Mouse (Mus musculus): ENCODE results near the gene Pgpep1. TPM values are rescaled to one million over a fixed set of nuclear protein-coding genes. Genes with fewer than 3 reads are reported as not detected.

The Pgpep1 gene
- polyA plus RNA-seq (2012; rRNA removed): 61.8 and 88.1 TPM in 2 replicates

GRCm38 (mm10) chr8:70660273-70660725, at the start of gene Pgpep1:
Pgpep1 (minus strand) TSS chr8:70660388.

GRCm38 (mm10) chr8:70703287-70703686, 43.1 kb upstream of the Pgpep1 start, which contains the start of gene Iqcn:
Iqcn (plus strand) TSS chr8:70703457.

GRCm38 (mm10) chr8:70698310-70699109, 38.3 kb upstream of the Pgpep1 start, which contains the start of gene Jund:
Jund (plus strand) TSS chr8:70698949.

GRCm38 (mm10) chr8:70673079-70673856, 13.1 kb upstream of the Pgpep1 start, which contains the start of gene Lsm4:
Lsm4 (plus strand) TSS chr8:70673248.

GRCm38 (mm10) chr8:70632346-70632892, 27.8 kb downstream of the Pgpep1 start, which contains the start of gene Gdf15:
Gdf15 (minus strand) TSS chr8:70632456.

GRCm38 (mm10) chr8:70615894-70616293, 44.3 kb downstream of the Pgpep1 start, which contains the start of gene Lrrc25:
Lrrc25 (plus strand) TSS chr8:70616155.

GRCm38 (mm10) chr8:70608749-70609367, 51.3 kb downstream of the Pgpep1 start, which contains the start of gene Ssbp4:
Ssbp4 (minus strand) TSS chr8:70608872.

Other genes starting within 250 kb of the Pgpep1 start
- 17.0 and 25.5 TPM in 2 replicates for gene Crtc1, start 220.8 kb downstream of the Pgpep1 start, polyA plus RNA-seq (2012; rRNA removed)
- gene Klhl26, start 183.4 kb downstream of the Pgpep1 start, polyA plus RNA-seq (2012; rRNA removed): 21.7 and 29.7 TPM in 2 replicates
- gene Tmem59l, start 173.0 kb downstream of the Pgpep1 start, polyA plus RNA-seq (2012; rRNA removed): 6.5 and 11.6 TPM in 2 replicates
- 1.8 and 19.1 TPM in 2 replicates for gene Crlf1, start 167.2 kb downstream of the Pgpep1 start, polyA plus RNA-seq (2012; rRNA removed)
- gene Rex1bd, start 153.6 kb downstream of the Pgpep1 start, polyA plus RNA-seq (2012; rRNA removed): 128 and 152 TPM in 2 replicates
- 1,236 and 2,029 TPM in 2 replicates for gene Uba52, start 149.6 kb downstream of the Pgpep1 start, polyA plus RNA-seq (2012; rRNA removed)
- gene Fkbp8, start 132.7 kb downstream of the Pgpep1 start, polyA plus RNA-seq (2012; rRNA removed): 333 and 368 TPM in 2 replicates
- 45.2 and 45.4 TPM in 2 replicates for gene Kxd1, start 132.4 kb downstream of the Pgpep1 start, polyA plus RNA-seq (2012; rRNA removed)
- gene Ell, start 120.9 kb downstream of the Pgpep1 start, polyA plus RNA-seq (2012; rRNA removed): 18.0 and 24.2 TPM in 2 replicates
- 87.0 and 171 TPM in 2 replicates for gene Isyna1, start 66.0 kb downstream of the Pgpep1 start, polyA plus RNA-seq (2012; rRNA removed)
- gene Ssbp4, start 51.5 kb downstream of the Pgpep1 start, polyA plus RNA-seq (2012; rRNA removed): 81.3 and 117 TPM in 2 replicates
- gene Lrrc25, start 44.2 kb downstream of the Pgpep1 start, polyA plus RNA-seq (2012; rRNA removed): 0.88 and 1.00 TPM in 2 replicates
- gene Gdf15, start 27.9 kb downstream of the Pgpep1 start, polyA plus RNA-seq (2012; rRNA removed): 0.32 and 0.54 TPM in 2 replicates
- gene Lsm4, start 12.9 kb upstream of the Pgpep1 start, polyA plus RNA-seq (2012; rRNA removed): 217 and 299 TPM in 2 replicates
- gene Jund, start 38.6 kb upstream of the Pgpep1 start, polyA plus RNA-seq (2012; rRNA removed): 179 and 228 TPM in 2 replicates
- gene Iqcn, start 43.1 kb upstream of the Pgpep1 start, polyA plus RNA-seq (2012; rRNA removed): 0.04 and 0.05 TPM in 2 replicates
- 0.06 TPM in 1 of 2 replicates, not detected in the other for gene Gm3336, start 58.2 kb upstream of the Pgpep1 start, polyA plus RNA-seq (2012; rRNA removed)
- gene Pde4c, start 63.3 kb upstream of the Pgpep1 start, polyA plus RNA-seq (2012; rRNA removed): 0.82 and 0.89 TPM in 2 replicates
- gene Rab3a, start 94.3 kb upstream of the Pgpep1 start, polyA plus RNA-seq (2012; rRNA removed): 28.0 and 50.3 TPM in 2 replicates
- 18.0 and 20.3 TPM in 2 replicates for gene Mpv17l2, start 100.6 kb upstream of the Pgpep1 start, polyA plus RNA-seq (2012; rRNA removed)
- gene Pik3r2, start 116.3 kb upstream of the Pgpep1 start, polyA plus RNA-seq (2012; rRNA removed): 73.4 and 81.4 TPM in 2 replicates
- gene Mast3, start 144.7 kb upstream of the Pgpep1 start, polyA plus RNA-seq (2012; rRNA removed): 19.0 and 27.4 TPM in 2 replicates
- 0.06 and 0.08 TPM in 2 replicates for gene Il12rb1, start 148.1 kb upstream of the Pgpep1 start, polyA plus RNA-seq (2012; rRNA removed)
- 20.3 and 21.5 TPM in 2 replicates for gene Arrdc2, start 179.3 kb upstream of the Pgpep1 start, polyA plus RNA-seq (2012; rRNA removed)
- gene Kcnn1, start 202.9 kb upstream of the Pgpep1 start, polyA plus RNA-seq (2012; rRNA removed): 22.8 and 23.7 TPM in 2 replicates
- gene Ccdc124, start 213.5 kb upstream of the Pgpep1 start, polyA plus RNA-seq (2012; rRNA removed): 99.7 and 174 TPM in 2 replicates
- 0.77 and 0.89 TPM in 2 replicates for gene Slc5a5, start 232.4 kb upstream of the Pgpep1 start, polyA plus RNA-seq (2012; rRNA removed)
- 4,741 and 5,161 TPM in 2 replicates for gene Rpl18a, start 237.0 kb upstream of the Pgpep1 start, polyA plus RNA-seq (2012; rRNA removed)
- 53.2 and 73.9 TPM in 2 replicates for gene Map1s, start 245.5 kb upstream of the Pgpep1 start, polyA plus RNA-seq (2012; rRNA removed)